Mouse (Mus musculus) c-Kit-negative CD71-positive TER-119-positive erythroid progenitor cells, embryonic 14.5 days (primary cell): ENCODE measurements around the gene Dtx1.

Experiments
- DNase-seq: peaks from one replicate; pipeline ENCODE4 v3.0.0-alpha.2; 2013; ENCODE audit warnings: low read depth, low spot score

Gene Dtx1

GRCm38 (mm10) chr5:120643365-120644085 is 68.2 kb downstream of the Dtx1 start:
- DNase-seq = no peak

- no peak for DNase-seq
Measured at GRCm38 (mm10) chr5:120640094-120640493, 71.6 kb downstream of the Dtx1 start.

- DNase-seq = no peak
Measured at GRCm38 (mm10) chr5:120635633-120636032, 76.1 kb downstream of the Dtx1 start.

- no peak for DNase-seq
Measured at GRCm38 (mm10) chr5:120634860-120635259, 76.9 kb downstream of the Dtx1 start.

- DNase-seq = no peak
Measured at GRCm38 (mm10) chr5:120634131-120634530, 77.6 kb downstream of the Dtx1 start, which contains the start of gene Cfap73. TSS of gene Cfap73 (minus strand) at chr5:120634235.

GRCm38 (mm10) chr5:120631892-120632291 is 79.8 kb downstream of the Dtx1 start:
- no peak for DNase-seq

GRCm38 (mm10) chr5:120631128-120631527 is 80.6 kb downstream of the Dtx1 start:
- no peak for DNase-seq
